Mouse (Mus musculus): ENCODE results near the gene Map2k6. TPM values are rescaled to one million over a fixed set of nuclear protein-coding genes. Genes with fewer than 3 reads are reported as not detected.

Map2k6 gene
- polyA plus RNA-seq, 2 experiments: 2.8 to 3.6 TPM

GRCm38 (mm10) chr11:110394788-110395452 lies 4.0 kb upstream of the Map2k6 start:
- Histone ChIP-seq H3K4me1 (replicated peaks; ENCODE audit: control insufficient read depth in 2 of 2, insufficient read depth in 2 of 2, low read length in 1 of 2) (peaks cover 0 to 7% of the 10 kb centered on the region in 2 experiments; a peak in 1 of 4 replicates), H3K9ac (replicated peaks) (no peak overlapping the region), H3K4me2 (ENCODE audit: low read depth) (no peak overlapping the region), H3K27ac (no peak overlapping the region), H3K4me3 (ENCODE audit: insufficient read depth in 1 of 2, low read depth in 2 of 2, low read length in 2 of 2) (no peak overlapping the region), H3K9me3 (ENCODE audit: control insufficient read depth, low read length) (no peaks in the 10 kb centered on the region), H3K36me3 (replicated peaks; ENCODE audit: control insufficient read depth, insufficient read depth, low read depth) (no peaks in the 10 kb centered on the region), H3K27me3 (ENCODE audit: control insufficient read depth, insufficient read depth, low read length) (no peaks in the 10 kb centered on the region)
- DNase-seq (ENCODE audit: low read depth in 3 of 3, low spot score in 3 of 3) (no peak), ATAC-seq (ENCODE audit: insufficient read depth) (no peak)
- TF ChIP-seq EP300 (IDR thresholded peaks at IDR 0.05; ENCODE audit: low read depth): no peak
- no peak for TF ChIP-seq CTCF (IDR thresholded peaks at IDR 0.05; ENCODE audit: low read depth)
- WGBS (ENCODE audit: insufficient replicate concordance): 61% methylated on average over 5 of the region's 5 CpGs

- peaks cover 0 to 8% of the 10 kb centered on the region in 2 experiments; a peak in 2 of 4 replicates for H3K4me1 ChIP-seq (replicated peaks; ENCODE audit: control insufficient read depth in 2 of 2, insufficient read depth in 2 of 2, low read length in 1 of 2)
- no peaks in the 10 kb centered on the region for H3K9me3 ChIP-seq (ENCODE audit: control insufficient read depth, low read length)
- no peak overlapping the region for H3K27ac ChIP-seq
- no peak overlapping the region for H3K4me3 ChIP-seq (ENCODE audit: insufficient read depth in 1 of 2, low read depth in 2 of 2, low read length in 2 of 2)
- TF ChIP-seq EP300 (IDR thresholded peaks at IDR 0.05; ENCODE audit: low read depth) (no peak), CTCF (IDR thresholded peaks at IDR 0.05; ENCODE audit: low read depth) (no peak)
- 65% methylated on average over 19 of the region's 19 CpGs for WGBS (ENCODE audit: insufficient replicate concordance)
- no peak overlapping the region for H3K9ac ChIP-seq (replicated peaks)
- ATAC-seq (ENCODE audit: insufficient read depth): no peak
- no peak overlapping the region for H3K4me2 ChIP-seq (ENCODE audit: low read depth)
- H3K27me3 ChIP-seq (ENCODE audit: control insufficient read depth, insufficient read depth, low read length): no peaks in the 10 kb centered on the region
- DNase-seq (ENCODE audit: low read depth in 3 of 3, low spot score in 3 of 3): no peak
- H3K36me3 ChIP-seq (replicated peaks; ENCODE audit: control insufficient read depth, insufficient read depth, low read depth): no peaks in the 10 kb centered on the region
Observed at GRCm38 (mm10) chr11:110396085-110396484, 2.8 kb upstream of the Map2k6 start.

- H3K9me3 ChIP-seq (ENCODE audit: control insufficient read depth, low read length): no peaks in the 10 kb centered on the region
- no peaks in the 10 kb centered on the region for H3K27me3 ChIP-seq (ENCODE audit: control insufficient read depth, insufficient read depth, low read length)
- no peaks in the 10 kb centered on the region for H3K36me3 ChIP-seq (replicated peaks; ENCODE audit: control insufficient read depth, insufficient read depth, low read depth)
- peak overlapping the region; percentile 81 for H3K4me2 ChIP-seq (ENCODE audit: low read depth)
- H3K9ac ChIP-seq (replicated peaks): peak overlapping the region; percentile 61
- H3K27ac ChIP-seq: no peak overlapping the region
- ATAC-seq (ENCODE audit: insufficient read depth) (no peak; the same call in 1 of the 2 replicates), DNase-seq (ENCODE audit: low read depth in 3 of 3, low spot score in 3 of 3) (no peak)
- H3K4me3 ChIP-seq (ENCODE audit: insufficient read depth in 1 of 2, low read depth in 2 of 2, low read length in 2 of 2): peak overlapping the region; percentile 66 to 98
- peaks cover 0 to 10% of the 10 kb centered on the region in 2 experiments; a peak in 2 of 4 replicates for H3K4me1 ChIP-seq (replicated peaks; ENCODE audit: control insufficient read depth in 2 of 2, insufficient read depth in 2 of 2, low read length in 1 of 2)
- WGBS (ENCODE audit: insufficient replicate concordance): 4% methylated on average over 15 of the region's 15 CpGs
- TF ChIP-seq CTCF (IDR thresholded peaks at IDR 0.05; ENCODE audit: low read depth) (no peak), EP300 (IDR thresholded peaks at IDR 0.05; ENCODE audit: low read depth) (no peak)
Observed at GRCm38 (mm10) chr11:110399240-110400150, 573 bp downstream of the Map2k6 start.

GRCm38 (mm10) chr11:110400283-110400682 lies 1.4 kb downstream of the Map2k6 start:
- H3K27ac ChIP-seq: no peak overlapping the region
- peak overlapping the region; percentile 35 to 66; a peak in 3 of 4 replicates for H3K4me3 ChIP-seq (ENCODE audit: insufficient read depth in 1 of 2, low read depth in 2 of 2, low read length in 2 of 2)
- no peaks in the 10 kb centered on the region for H3K9me3 ChIP-seq (ENCODE audit: control insufficient read depth, low read length)
- ATAC-seq (ENCODE audit: insufficient read depth) (no peak), DNase-seq (ENCODE audit: low read depth in 3 of 3, low spot score in 3 of 3) (no peak)
- no peaks in the 10 kb centered on the region for H3K27me3 ChIP-seq (ENCODE audit: control insufficient read depth, insufficient read depth, low read length)
- WGBS (ENCODE audit: insufficient replicate concordance): 50% methylated on average over 1 of the region's 1 CpGs
- H3K4me1 ChIP-seq (replicated peaks; ENCODE audit: control insufficient read depth in 2 of 2, insufficient read depth in 2 of 2, low read length in 1 of 2): peaks cover 0 to 11% of the 10 kb centered on the region in 2 experiments; a peak in 2 of 4 replicates
- H3K36me3 ChIP-seq (replicated peaks; ENCODE audit: control insufficient read depth, insufficient read depth, low read depth): no peaks in the 10 kb centered on the region
- TF ChIP-seq EP300 (IDR thresholded peaks at IDR 0.05; ENCODE audit: low read depth): no peak
- 0 out of 2 replicates have a peak overlapping the region, but pooled peaks have one; percentile 25 for H3K9ac ChIP-seq (replicated peaks)
- H3K4me2 ChIP-seq (ENCODE audit: low read depth): peak overlapping the region; percentile 81

- Histone ChIP-seq H3K9ac (replicated peaks) (no peak overlapping the region), H3K4me2 (ENCODE audit: low read depth) (no peak overlapping the region), H3K4me1 (replicated peaks; ENCODE audit: control insufficient read depth in 2 of 2, insufficient read depth in 2 of 2, low read length in 1 of 2) (peaks cover 0 to 11% of the 10 kb centered on the region in 2 experiments; a peak in 2 of 4 replicates), H3K36me3 (replicated peaks; ENCODE audit: control insufficient read depth, insufficient read depth, low read depth) (no peaks in the 10 kb centered on the region), H3K4me3 (ENCODE audit: insufficient read depth in 1 of 2, low read depth in 2 of 2, low read length in 2 of 2) (no peak overlapping the region), H3K27ac (no peak overlapping the region), H3K9me3 (ENCODE audit: control insufficient read depth, low read length) (no peaks in the 10 kb centered on the region), H3K27me3 (ENCODE audit: control insufficient read depth, insufficient read depth, low read length) (no peaks in the 10 kb centered on the region)
- 47% methylated on average over 3 of the region's 3 CpGs for WGBS (ENCODE audit: insufficient replicate concordance)
- no peak for ATAC-seq (ENCODE audit: insufficient read depth)
- no peak for TF ChIP-seq EP300 (IDR thresholded peaks at IDR 0.05; ENCODE audit: low read depth)
- TF ChIP-seq CTCF (IDR thresholded peaks at IDR 0.05; ENCODE audit: low read depth): no peak
- DNase-seq (ENCODE audit: low read depth in 3 of 3, low spot score in 3 of 3): no peak
Observed at GRCm38 (mm10) chr11:110402671-110403070, 3.7 kb downstream of the Map2k6 start.
